Mouse (Mus musculus) myocyte (in vitro differentiated cells): Measurements from ENCODE around the gene Ptbp3. TPM values are rescaled to one million over a fixed set of nuclear protein-coding genes. Genes with fewer than 3 reads are reported as not detected.

Experiments used
- H3K27me3 ChIP-seq: one replicate; pipeline ENCODE4 v1.6.1; 2011; ENCODE audit not compliant: control insufficient read depth, insufficient read depth, insufficient read length
- H3K36me3 ChIP-seq: one replicate; pipeline ENCODE4 v1.6.1; 2011; ENCODE audit not compliant: control insufficient read depth, insufficient read depth
- H3K4me2 ChIP-seq: one replicate; pipeline ENCODE4 v1.6.1; 2011; ENCODE audit warnings: low read depth, control low read depth
- H3K4me3 ChIP-seq: one replicate; pipeline ENCODE4 v1.5.1; 2011; ENCODE audit warnings: mild to moderate bottlenecking, control low read depth, moderate library complexity
- H3K79me2 ChIP-seq: one replicate; pipeline ENCODE4 v1.6.1; 2011; ENCODE audit not compliant: control insufficient read depth, insufficient read depth
- H3ac ChIP-seq: one replicate; pipeline ENCODE4 v1.6.1; 2011; ENCODE audit not compliant: control insufficient read depth, insufficient read length
- CEBPB ChIP-seq: IDR thresholded peaks from 2 replicates; pipeline ENCODE4 v1.6.1; 2011; ENCODE audit warnings: mild to moderate bottlenecking, moderate library complexity; ENCODE audit not compliant: poor library complexity, insufficient read depth, severe bottlenecking
- E2F4 ChIP-seq: IDR thresholded peaks from one replicate; pipeline ENCODE4 v1.6.1; 2011; ENCODE audit warnings: mild to moderate bottlenecking, control low read depth, moderate library complexity; ENCODE audit not compliant: insufficient read depth
- MAX ChIP-seq: IDR thresholded peaks from one replicate; pipeline ENCODE4 v1.6.1; 2011; ENCODE audit warnings: low read depth, mild to moderate bottlenecking, control low read depth
- MYOD1 ChIP-seq, 3 experiments: IDR thresholded peaks; one replicate each; pipeline ENCODE4 v1.6.1; 2011; ENCODE audit warnings: control low read depth in 2 of 3, low read depth in 2 of 3, mild to moderate bottlenecking in 2 of 3, moderate library complexity in 1 of 3; ENCODE audit not compliant: insufficient read length in 2 of 3, control insufficient read depth in 1 of 3
- MYOG ChIP-seq, 3 experiments: IDR thresholded peaks; one replicate each; pipeline ENCODE4 v1.6.1; 2011; ENCODE audit warnings: control low read depth in 2 of 3, low read depth in 2 of 3, mild to moderate bottlenecking in 2 of 3; ENCODE audit not compliant: insufficient read length in 2 of 3, control insufficient read depth in 1 of 3, insufficient read depth in 1 of 3
- POLR2A ChIP-seq: IDR thresholded peaks from one replicate; pipeline ENCODE4 v1.6.1; 2011; ENCODE audit warnings: low read depth, mild to moderate bottlenecking, control low read depth, moderate library complexity; ENCODE audit not compliant: insufficient read length
- POLR2AphosphoS2 ChIP-seq: IDR thresholded peaks from one replicate; pipeline ENCODE4 v1.6.1; 2011; ENCODE audit warnings: low read depth, control low read depth; ENCODE audit not compliant: insufficient read length
- REST ChIP-seq: IDR thresholded peaks from one replicate; pipeline ENCODE4 v1.6.1; 2011; ENCODE audit warnings: mild to moderate bottlenecking, control low read depth, moderate library complexity; ENCODE audit not compliant: insufficient read depth, insufficient read length
- SRF ChIP-seq: IDR thresholded peaks from one replicate; pipeline ENCODE4 v1.6.1; 2011; ENCODE audit warnings: low read depth; ENCODE audit not compliant: control insufficient read depth, insufficient read length
- TCF12 ChIP-seq: IDR thresholded peaks from one replicate; pipeline ENCODE4 v1.6.1; 2011; ENCODE audit warnings: mild to moderate bottlenecking, control low read depth; ENCODE audit not compliant: poor library complexity, insufficient read depth, severe bottlenecking
- TCF3 ChIP-seq: IDR thresholded peaks from one replicate; pipeline ENCODE4 v1.6.1; 2011; ENCODE audit warnings: low read depth, control low read depth; ENCODE audit not compliant: insufficient read length
- USF1 ChIP-seq: IDR thresholded peaks from one replicate; pipeline ENCODE4 v1.6.1; 2011; ENCODE audit warnings: low read depth, mild to moderate bottlenecking, control low read depth, moderate library complexity
- polyA plus RNA-seq: library from polyadenylated mRNA; unstranded; fragments of >200 nt; fragmentation: generic; extraction: Trizol; gene quantifications from one replicate; pipeline ENCODE4 v1.2.1, GENCODE M21; 2012; ENCODE audit warnings: missing spikeins

Gene Ptbp3
- polyA plus RNA-seq, 1 experiment, result 7.8 TPM

- Histone ChIP-seq H3K79me2 (no peaks in the 10 kb centered on the region), H3K4me2 (peak within 1 kb of the TSS; percentile 48), H3K4me3 (no peak within 1 kb of the TSS), H3K36me3 (no peaks in the 10 kb centered on the region), H3K27me3 (peaks cover 15% of the 10 kb centered on the region), H3ac (no peak within 1 kb of the TSS)
- TF ChIP-seq POLR2AphosphoS2, result no peak
- TF ChIP-seq MYOD1 (IDR thresholded peaks at IDR 0.05; ENCODE audit: control insufficient read depth in 1 of 3, insufficient read length in 2 of 3, low read depth in 2 of 3), result no peak
- TF ChIP-seq REST, result no peak
- TF ChIP-seq POLR2A, result no peak
- TF ChIP-seq TCF12, result no peak
- TF ChIP-seq E2F4, result no peak
- TF ChIP-seq TCF3, result no peak
- TF ChIP-seq MYOG (IDR thresholded peaks at IDR 0.05; ENCODE audit: control insufficient read depth in 1 of 3, insufficient read depth in 1 of 3, insufficient read length in 2 of 3, low read depth in 2 of 3), result no peak
- TF ChIP-seq USF1, result no peak
- TF ChIP-seq SRF, result no peak
- no peak for TF ChIP-seq MAX
Measured at GRCm38 (mm10) chr4:59437990-59438854, 110.9 kb downstream of the Ptbp3 start, which contains the start of gene Susd1. Gene Susd1, minus strand, starts transcription at chr4:59438633.

GRCm38 (mm10) chr4:59435951-59436350 lies 113.2 kb downstream of the Ptbp3 start:
- no peaks in the 10 kb centered on the region for H3K79me2 ChIP-seq
- TF ChIP-seq POLR2AphosphoS2 (no peak), SRF (no peak), TCF12 (no peak)
- H3K4me2 ChIP-seq, result no peak overlapping the region
- no peak overlapping the region for H3ac ChIP-seq
- H3K4me3 ChIP-seq, result no peak overlapping the region
- H3K36me3 ChIP-seq, result no peaks in the 10 kb centered on the region
- H3K27me3 ChIP-seq, result peaks cover 15% of the 10 kb centered on the region

GRCm38 (mm10) chr4:59434039-59434438 lies 115.1 kb downstream of the Ptbp3 start:
- Histone ChIP-seq H3K4me3 (no peak overlapping the region), H3K4me2 (no peak overlapping the region), H3ac (no peak overlapping the region), H3K79me2 (no peaks in the 10 kb centered on the region), H3K36me3 (no peaks in the 10 kb centered on the region), H3K27me3 (peaks cover 15% of the 10 kb centered on the region)
- TF ChIP-seq TCF3 (no peak), CEBPB (no peak), MAX (no peak), TCF12 (no peak), USF1 (no peak), REST (no peak), POLR2AphosphoS2 (no peak), SRF (no peak)

- H3ac ChIP-seq, result no peak overlapping the region
- TF ChIP-seq SRF (no peak), POLR2AphosphoS2 (no peak), USF1 (no peak), TCF12 (no peak), POLR2A (no peak), MAX (no peak), MYOG (IDR thresholded peaks at IDR 0.05; ENCODE audit: control insufficient read depth in 1 of 3, insufficient read depth in 1 of 3, insufficient read length in 2 of 3, low read depth in 2 of 3) (no peak), CEBPB (no peak), REST (no peak), MYOD1 (IDR thresholded peaks at IDR 0.05; ENCODE audit: control insufficient read depth in 1 of 3, insufficient read length in 2 of 3, low read depth in 2 of 3) (no peak)
- H3K4me3 ChIP-seq, result no peak overlapping the region
- no peaks in the 10 kb centered on the region for H3K36me3 ChIP-seq
- H3K79me2 ChIP-seq, result no peaks in the 10 kb centered on the region
- H3K27me3 ChIP-seq, result no peaks in the 10 kb centered on the region
- H3K4me2 ChIP-seq, result no peak overlapping the region
Measured at GRCm38 (mm10) chr4:59429128-59429527, 120.0 kb downstream of the Ptbp3 start.

GRCm38 (mm10) chr4:59426429-59426828 lies 122.7 kb downstream of the Ptbp3 start:
- H3K36me3 ChIP-seq, result no peaks in the 10 kb centered on the region
- H3ac ChIP-seq, result no peak overlapping the region
- no peak overlapping the region for H3K4me3 ChIP-seq
- no peak overlapping the region for H3K4me2 ChIP-seq
- TF ChIP-seq POLR2A (no peak), MYOG (IDR thresholded peaks at IDR 0.05; ENCODE audit: control insufficient read depth in 1 of 3, insufficient read depth in 1 of 3, insufficient read length in 2 of 3, low read depth in 2 of 3) (no peak), MAX (no peak), E2F4 (no peak), CEBPB (no peak), REST (no peak), MYOD1 (IDR thresholded peaks at IDR 0.05; ENCODE audit: control insufficient read depth in 1 of 3, insufficient read length in 2 of 3, low read depth in 2 of 3) (no peak), POLR2AphosphoS2 (no peak), TCF3 (no peak), SRF (no peak), USF1 (no peak), TCF12 (no peak)
- no peaks in the 10 kb centered on the region for H3K79me2 ChIP-seq
- no peaks in the 10 kb centered on the region for H3K27me3 ChIP-seq
